Mouse (Mus musculus) neural tube, embryonic 10.5 days (tissue): ENCODE measurements around the gene Gm3248.
"Not testable (repeated sequence)": the region's sequence is repeated elsewhere in the genome, so short reads cannot be mapped to it uniquely, and the experiment has no call there.

Experiments
- DNase-seq: peaks from one replicate; pipeline ENCODE4 v3.0.0-alpha.2; 2017; ENCODE audit warnings: low spot score; ENCODE audit errors: extremely low spot score

Gm3248 gene

DNA sequence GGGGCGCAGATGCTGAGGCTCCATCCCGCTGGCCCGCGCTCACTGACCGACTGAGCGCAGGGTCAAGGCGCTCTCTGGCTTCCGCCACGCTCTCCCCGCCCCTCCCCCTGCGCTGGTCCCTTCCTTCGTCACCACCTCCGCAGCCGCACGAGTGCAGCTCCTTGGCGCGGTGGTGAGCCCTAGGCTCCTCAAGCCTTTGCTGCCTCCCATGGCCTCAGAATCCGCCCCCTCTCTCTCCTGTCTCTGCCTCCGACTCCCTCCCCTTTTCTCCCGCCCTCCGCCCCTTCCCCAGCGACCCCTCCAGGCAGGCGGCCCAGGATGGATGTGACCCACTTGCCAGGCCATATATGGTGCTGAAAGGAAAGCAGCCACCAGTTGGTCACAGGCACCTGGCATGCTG lies at the start of gene Gm3248:
Gene Gm3248 (minus strand): TSS at position 111 of the 400 bp plus-strand sequence.
- DNase-seq: peak; percentile 47

DNA sequence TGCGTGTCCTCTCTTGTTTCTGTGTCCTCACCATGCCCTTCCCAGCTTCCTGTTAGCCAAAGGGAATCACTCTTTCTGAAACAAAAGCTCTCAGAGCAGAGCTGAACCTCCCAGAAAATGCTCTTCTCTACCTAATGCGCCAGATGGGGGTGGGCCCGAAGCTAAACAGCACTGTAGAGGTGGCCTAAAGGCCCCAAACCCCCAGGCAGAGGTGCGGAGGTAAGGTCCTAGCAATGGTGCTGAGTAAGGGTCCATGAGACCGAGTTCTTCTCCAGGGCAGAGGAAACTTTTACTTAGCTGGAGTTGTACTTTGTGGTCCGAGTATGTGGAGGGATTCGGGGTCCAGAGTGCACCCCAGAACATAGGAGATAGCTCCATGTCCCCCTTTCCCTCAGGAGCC lies 25.6 kb upstream of the Gm3248 start:
- not testable (repeated sequence) for DNase-seq

DNA sequence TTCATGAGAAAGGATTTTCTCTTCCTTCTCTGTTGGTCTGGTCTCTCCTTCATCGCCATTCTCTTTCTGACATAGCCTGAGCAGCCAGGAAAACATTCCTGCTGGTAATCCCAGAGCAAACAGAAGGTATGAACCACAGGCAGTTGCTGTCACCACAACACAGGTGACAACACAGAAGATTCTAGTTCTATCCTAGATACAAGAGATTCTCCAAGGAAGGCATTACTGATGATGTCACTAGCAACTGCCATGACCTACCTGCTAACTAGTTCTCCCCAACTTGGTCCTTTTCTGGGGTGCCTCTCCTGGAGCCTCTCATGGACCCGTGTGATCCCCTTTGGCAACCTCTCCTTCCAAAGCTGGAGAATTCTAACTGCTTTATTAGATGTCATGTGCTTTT lies 17.5 kb upstream of the Gm3248 start, which contains the start of gene Gm3453:
Gene Gm3453 (minus strand): TSS at position 101 of the 400 bp plus-strand sequence.
- not testable (repeated sequence) for DNase-seq

DNA sequence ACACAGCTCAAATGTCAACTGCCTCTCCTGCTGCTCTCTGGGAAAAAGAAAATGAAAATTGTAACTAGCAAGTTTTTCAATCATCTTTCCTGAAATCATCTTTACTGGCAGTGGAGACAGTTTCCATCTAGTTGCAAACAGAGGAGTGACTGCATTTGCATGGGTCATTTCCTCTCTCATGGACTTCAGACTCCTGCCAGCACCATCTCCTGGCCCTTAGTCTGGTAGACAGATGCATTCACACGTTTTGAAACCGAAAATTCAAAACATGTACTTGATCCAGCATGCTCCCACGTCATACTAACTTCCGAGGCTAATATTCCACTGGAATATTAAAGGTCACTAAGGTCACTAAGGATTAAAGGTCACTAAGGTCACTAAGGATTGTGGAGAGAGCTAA lies 896 bp upstream of the Gm3248 start:
- DNase-seq: not testable (repeated sequence)

DNA sequence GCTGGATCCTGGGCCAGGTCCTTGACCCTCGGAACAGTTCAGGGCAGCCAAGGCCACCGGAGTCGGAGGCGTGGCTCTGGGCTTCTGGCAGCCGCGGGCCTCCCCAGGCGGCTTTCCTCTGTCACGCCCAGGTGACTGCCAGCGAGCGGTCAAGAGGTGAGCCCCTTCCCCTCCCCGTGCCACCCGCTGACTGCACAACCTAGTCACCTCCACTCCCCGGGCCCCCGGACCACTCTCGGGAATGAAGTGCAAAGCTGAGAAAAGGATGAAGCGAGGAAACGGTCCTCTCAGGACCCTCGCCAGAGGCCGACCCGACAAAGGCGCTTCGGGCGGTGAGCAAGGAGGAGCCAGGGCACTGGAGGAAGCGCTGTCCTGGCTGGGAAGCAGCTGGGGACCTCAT lies 443 bp downstream of the Gm3248 start:
- peak; percentile 47 for DNase-seq

DNA sequence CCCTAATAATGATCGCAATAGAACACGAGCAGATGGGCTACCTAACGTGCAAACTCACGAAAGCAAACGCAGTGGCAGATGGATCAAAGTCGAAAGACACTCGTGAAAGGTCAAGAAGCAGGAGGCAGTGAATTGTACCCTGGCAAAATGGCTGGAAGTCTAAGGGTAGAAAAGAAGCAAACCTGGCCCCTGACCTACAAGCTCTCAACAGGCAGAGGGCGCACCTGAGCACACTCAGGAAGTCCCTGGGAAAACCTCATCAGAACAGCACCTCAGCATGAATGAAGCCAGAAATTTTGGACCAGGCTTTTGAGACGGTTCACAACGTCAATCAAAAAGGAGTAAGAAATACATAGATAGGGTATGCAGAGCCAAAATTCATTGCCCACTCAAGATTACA lies 1.1 kb downstream of the Gm3248 start:
- not testable (repeated sequence) for DNase-seq

DNA sequence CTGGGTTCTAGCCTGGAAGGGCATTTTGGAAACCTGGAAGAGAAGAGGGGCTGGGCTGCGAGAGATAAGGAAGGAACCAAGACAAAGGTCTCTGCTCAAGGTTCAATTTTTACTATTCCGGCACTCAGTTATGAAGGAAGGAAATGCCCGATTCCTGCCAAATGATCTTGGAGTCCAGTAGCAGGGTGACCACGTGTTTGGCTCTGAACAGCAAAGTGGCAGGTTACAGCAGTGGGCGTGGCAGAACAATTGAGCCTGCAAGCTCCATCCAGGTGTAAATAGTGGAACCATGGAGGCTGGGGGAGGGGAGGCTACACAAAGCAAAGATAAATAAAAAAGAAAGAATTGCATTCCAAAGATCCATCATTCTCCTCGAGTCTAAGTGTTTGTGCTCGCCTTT lies 38.3 kb downstream of the Gm3248 start:
- not testable (repeated sequence) for DNase-seq

DNA sequence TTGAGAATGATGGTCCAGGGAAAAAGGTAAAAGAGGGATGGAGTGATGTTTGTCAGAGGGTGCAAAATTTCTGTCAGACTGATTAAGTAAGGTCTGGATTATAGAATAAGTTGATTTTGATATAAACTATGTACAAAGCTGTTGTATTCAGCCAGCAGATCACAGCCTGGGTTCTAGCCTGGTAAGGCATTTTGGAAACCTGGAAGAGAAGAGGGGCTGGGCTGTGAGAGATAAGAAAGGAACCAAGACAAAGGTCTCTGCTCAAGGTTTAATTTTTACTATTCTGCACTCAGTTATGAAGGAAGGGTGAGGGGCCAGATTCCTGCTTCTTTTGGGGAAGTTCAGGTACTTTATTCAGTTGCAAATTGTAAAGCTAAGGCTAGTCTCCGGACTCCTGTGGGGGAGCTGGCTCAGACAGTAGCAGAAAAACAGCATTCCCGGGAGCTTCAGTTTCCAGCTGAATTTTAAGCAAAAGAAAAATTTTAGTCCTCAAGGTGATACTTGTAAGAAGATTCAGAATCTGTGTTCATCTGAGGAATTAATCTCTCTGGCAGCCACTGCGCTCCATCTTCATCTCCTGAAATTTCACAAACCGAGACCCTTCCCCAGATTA lies 43.1 kb downstream of the Gm3248 start:
- not testable (repeated sequence) for DNase-seq

DNA sequence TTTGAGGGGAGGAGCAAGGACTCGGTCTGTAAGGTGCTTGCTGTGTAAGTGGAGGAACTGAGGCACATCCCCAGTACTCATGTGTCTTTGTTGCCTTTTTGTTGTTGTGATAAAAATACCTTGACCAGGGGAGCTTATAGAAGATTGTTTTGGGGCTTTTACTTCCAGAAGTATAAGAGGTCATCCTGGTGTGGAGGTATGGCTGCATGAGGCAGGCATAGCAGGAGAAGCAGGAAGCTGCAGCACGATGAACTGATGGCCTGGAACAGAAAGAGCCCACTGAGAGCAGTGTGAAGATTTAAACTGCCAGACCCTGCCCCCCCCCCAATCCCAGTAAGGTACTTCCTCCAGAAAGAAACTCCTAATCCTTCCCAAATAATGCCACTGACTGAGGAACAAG lies 47.8 kb downstream of the Gm3248 start:
- DNase-seq: not testable (repeated sequence)
